Mouse (Mus musculus) heart, adult 18-20 months (tissue): ENCODE results near the gene Nkx6-1. TPM values are rescaled to one million over a fixed set of nuclear protein-coding genes. Genes with fewer than 3 reads are reported as not detected.

Experiments used
- DNase-seq, 2 experiments: peaks; one replicate each; pipeline ENCODE4 v3.0.0; 2021 to 2022; ENCODE audit warnings: mixed read lengths in 1 of 2
- long read RNA-seq, 2 experiments: library from polyadenylated mRNA; stranded (forward); transcript quantifications; one replicate each; pipeline ENCODE4 v2.0.0; 2021
- total RNA-seq, 2 experiments: library from RNA; stranded (reverse); gene quantifications; 2 replicates each; pipeline ENCODE4 v1.2.3; 2021

Nkx6-1 gene
- under 1 TPM in 1 of 2 experiments, not detected in 1; 0.10 TPM for total RNA-seq
- long read RNA-seq, experiment 1, result 0 reads
- long read RNA-seq, experiment 2, result 0 reads

- peak; percentile 55 to 61 for DNase-seq
These were observed at the start of gene Nkx6-1 for GRCm38 (mm10) chr5:101664945-101665615. Gene Nkx6-1, minus strand, starts transcription at chr5:101664996.

- DNase-seq, result no peak
These were observed 48.3 kb upstream of the Nkx6-1 start for GRCm38 (mm10) chr5:101713064-101713613.

GRCm38 (mm10) chr5:101703374-101704260, 38.8 kb upstream of the Nkx6-1 start:
- peak in 1 of 2 experiments; percentile 10 for DNase-seq

- DNase-seq, result no peak
These were observed 37.8 kb upstream of the Nkx6-1 start for GRCm38 (mm10) chr5:101702636-101703035.

- peak; percentile 4 to 51 for DNase-seq
These were observed 35.8 kb upstream of the Nkx6-1 start for GRCm38 (mm10) chr5:101700607-101701006.

- no peak for DNase-seq
These were observed 23.8 kb upstream of the Nkx6-1 start for GRCm38 (mm10) chr5:101688581-101688980.

- DNase-seq, result no peak
These were observed 18.5 kb upstream of the Nkx6-1 start for GRCm38 (mm10) chr5:101683340-101683739.

GRCm38 (mm10) chr5:101680338-101680737, 15.5 kb upstream of the Nkx6-1 start:
- DNase-seq, result no peak

- peak in 1 of 2 experiments; percentile 43 for DNase-seq
These were observed 4.6 kb upstream of the Nkx6-1 start for GRCm38 (mm10) chr5:101669381-101669780.

- DNase-seq, result no peak
These were observed 3.7 kb upstream of the Nkx6-1 start for GRCm38 (mm10) chr5:101668475-101668874.

GRCm38 (mm10) chr5:101668028-101668427, 3.2 kb upstream of the Nkx6-1 start:
- DNase-seq, result no peak

- no peak for DNase-seq
These were observed 2.6 kb upstream of the Nkx6-1 start for GRCm38 (mm10) chr5:101667263-101667990.

GRCm38 (mm10) chr5:101666713-101667112, 1.9 kb upstream of the Nkx6-1 start:
- DNase-seq, result no peak

- DNase-seq, result no peak
These were observed 1.3 kb upstream of the Nkx6-1 start for GRCm38 (mm10) chr5:101666091-101666490.

GRCm38 (mm10) chr5:101664423-101664921, 324 bp downstream of the Nkx6-1 start:
- peak in 1 of 2 experiments; percentile 14 for DNase-seq

GRCm38 (mm10) chr5:101663621-101664422, 974 bp downstream of the Nkx6-1 start:
- DNase-seq, result no peak

GRCm38 (mm10) chr5:101663176-101663575, 1.6 kb downstream of the Nkx6-1 start:
- peak in 1 of 2 experiments; percentile 39 for DNase-seq

- DNase-seq, result no peak
These were observed 2.3 kb downstream of the Nkx6-1 start for GRCm38 (mm10) chr5:101662485-101662884.

GRCm38 (mm10) chr5:101661561-101662211, 3.1 kb downstream of the Nkx6-1 start:
- DNase-seq, result peak in 1 of 2 experiments; percentile 25

GRCm38 (mm10) chr5:101660666-101661065, 4.1 kb downstream of the Nkx6-1 start:
- DNase-seq, result no peak
